Mouse (Mus musculus): ENCODE data around the gene Tspyl4.

Tspyl4 gene

DNA sequence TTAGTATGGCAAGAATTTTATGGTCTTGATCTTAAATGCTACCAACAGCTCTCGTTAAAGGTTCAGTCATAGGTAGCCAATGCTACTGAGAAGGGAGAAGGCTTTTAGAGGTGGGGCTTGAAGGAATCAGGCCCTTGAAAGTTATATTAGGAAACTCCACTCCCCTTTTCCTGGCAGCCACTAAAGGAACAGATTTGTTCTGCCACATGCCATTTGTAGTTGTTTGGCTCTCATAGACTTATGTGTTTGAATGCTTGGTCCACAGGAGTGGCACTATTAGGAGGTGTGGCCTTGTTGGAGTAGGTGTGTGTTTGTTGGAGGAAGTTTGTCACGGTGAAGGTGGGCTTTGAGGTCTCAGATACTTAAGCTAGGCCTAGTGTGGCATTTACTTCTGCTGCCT is 23.6 kb downstream of the Tspyl4 start:
- no peak for DNase-seq (ENCODE audit: low spot score)

DNA sequence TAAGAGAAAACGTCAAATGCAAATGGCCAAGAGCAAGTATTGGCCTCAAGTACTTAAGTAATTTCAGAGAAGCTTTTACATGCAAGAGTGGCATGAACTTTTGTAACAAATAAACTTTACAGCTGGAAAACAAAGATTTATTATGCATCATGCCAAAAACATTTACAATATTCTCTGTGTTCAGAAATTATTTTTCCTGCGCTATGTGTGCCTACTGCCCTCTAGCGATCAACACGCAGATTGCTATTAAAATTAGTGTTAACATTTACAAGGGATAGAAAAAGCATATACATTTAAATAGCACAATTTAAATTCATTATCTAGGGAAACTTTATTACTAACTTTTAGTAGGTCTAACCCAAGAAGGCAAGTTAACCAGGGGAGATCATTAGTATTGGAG is 29.5 kb downstream of the Tspyl4 start:
- no peak for DNase-seq (ENCODE audit: low spot score)

DNA sequence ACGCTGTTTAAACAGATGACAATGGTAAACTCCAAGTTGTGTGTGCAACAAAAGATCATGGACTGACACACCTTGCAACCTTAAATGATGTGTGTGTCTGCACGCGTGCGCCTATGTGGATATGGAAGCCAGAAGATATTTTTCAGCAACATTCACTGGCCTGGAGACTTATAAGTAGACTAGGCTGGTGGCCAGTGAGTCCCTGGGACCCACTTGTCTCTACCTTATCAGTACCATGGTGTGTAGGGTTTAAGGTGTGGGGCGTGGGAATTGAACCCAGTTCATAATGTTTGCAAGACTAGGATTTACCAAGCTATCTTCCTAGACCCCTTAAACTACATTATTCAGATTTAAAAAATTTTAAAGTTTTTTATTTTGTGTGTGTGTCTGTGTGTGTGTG is 29.9 kb downstream of the Tspyl4 start:
- no peak for DNase-seq (ENCODE audit: low spot score)

DNA sequence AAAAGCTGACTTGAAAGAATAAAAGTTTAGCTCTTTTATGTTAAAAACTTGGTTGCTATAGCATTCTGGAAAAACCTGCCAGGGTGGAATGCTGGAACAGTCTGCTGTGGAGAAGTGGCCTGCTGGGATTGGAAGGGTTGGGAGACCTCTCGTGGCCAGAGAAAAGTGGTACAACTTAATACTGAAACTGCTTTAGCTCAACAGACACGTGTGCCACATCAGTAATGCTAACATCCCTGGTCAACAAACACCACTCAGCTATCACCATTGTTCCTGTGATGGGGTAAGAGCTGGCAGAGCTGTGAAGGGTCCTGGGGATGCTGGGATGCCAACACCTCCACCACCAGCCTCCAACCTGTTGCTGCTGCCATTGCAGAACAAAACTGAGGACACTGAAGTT is 31.1 kb downstream of the Tspyl4 start:
- peak; percentile 31 for DNase-seq (ENCODE audit: low spot score)

DNA sequence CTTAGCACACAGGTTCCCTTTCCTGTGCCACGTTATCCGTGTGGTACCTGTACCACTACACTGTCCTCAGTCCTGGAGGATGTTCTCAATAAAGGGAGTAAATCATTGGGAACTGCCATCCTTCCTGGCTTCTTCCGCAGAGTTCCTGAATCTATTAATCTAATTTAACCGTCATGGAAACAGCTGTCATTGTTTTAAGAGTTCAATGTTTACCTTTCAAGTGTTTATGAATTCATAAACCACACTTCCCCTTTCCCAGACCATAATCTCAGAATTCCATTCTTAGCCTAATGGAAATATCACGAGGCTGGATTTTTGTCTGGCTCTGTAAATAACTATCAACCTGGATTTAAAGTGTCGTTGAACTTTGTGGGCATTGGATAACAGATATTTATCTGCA is 43.8 kb downstream of the Tspyl4 start:
- no peak for DNase-seq (ENCODE audit: low spot score)

DNA sequence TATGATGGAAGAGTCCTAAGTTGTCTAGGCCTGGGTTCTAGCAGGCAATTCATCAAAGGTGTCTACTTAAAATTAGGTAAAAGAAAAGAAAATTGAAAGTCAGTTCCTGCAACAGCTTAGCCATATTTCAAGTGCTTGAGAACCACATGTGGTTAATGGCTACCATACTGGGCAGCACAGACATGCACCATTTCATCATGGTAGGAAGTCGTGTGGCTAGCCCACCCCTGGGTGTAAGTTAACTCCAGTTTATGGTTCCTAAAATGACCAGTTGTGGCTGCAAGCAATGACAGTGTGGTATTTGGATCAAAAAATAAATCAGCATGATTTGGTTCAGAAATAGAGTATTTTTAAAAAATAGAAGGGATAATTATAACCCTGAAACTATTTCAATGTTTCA is 44.6 kb downstream of the Tspyl4 start:
- DNase-seq (ENCODE audit: low spot score): no peak
